Mouse (Mus musculus) cortical plate, adult 2 months (tissue): ENCODE measurements around the gene Apom.

Source experiments
- CTCF ChIP-seq: fragments of 200-500 bp; IDR thresholded peaks from 2 replicates; pipeline ENCODE4 v1.5.1; 2011; ENCODE audit warnings: mild to moderate bottlenecking, control low read depth, low read length; ENCODE audit not compliant: insufficient read depth; ENCODE audit errors: extremely low read depth
- POLR2A ChIP-seq: fragments of 200-500 bp; IDR thresholded peaks from 2 replicates; pipeline ENCODE4 v1.6.1; 2011; ENCODE audit warnings: mild to moderate bottlenecking, low read length, control low read depth; ENCODE audit not compliant: insufficient read depth; ENCODE audit errors: extremely low read depth

DNA sequence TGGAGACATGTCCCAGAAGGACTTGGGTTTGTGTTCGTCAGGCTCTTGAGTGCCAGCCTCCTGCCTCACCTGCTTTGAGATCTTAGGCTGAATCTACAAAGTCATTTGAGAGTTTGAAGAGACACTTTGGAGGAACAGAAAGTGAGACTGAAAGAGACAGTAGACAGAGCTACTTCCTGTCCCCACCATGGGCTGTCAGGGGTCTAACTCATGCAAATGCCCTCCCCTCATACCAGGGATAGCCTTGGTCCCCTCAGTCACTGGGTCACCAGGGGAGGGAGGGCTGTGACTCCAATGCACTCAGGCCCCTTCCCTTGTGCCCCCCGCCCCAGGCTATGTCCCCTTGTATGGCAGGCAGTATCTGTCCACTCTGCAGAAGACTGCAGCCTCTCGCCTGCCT lies 41.5 kb upstream of the Apom start:
- TF ChIP-seq POLR2A (no peak), CTCF (no peak)
